Mouse (Mus musculus): ENCODE results near the gene Lsm7. TPM values are rescaled to one million over a fixed set of nuclear protein-coding genes. Genes with fewer than 3 reads are reported as not detected.
A peak's percentile ranks its signal among the peaks of the same experiment; 100 is the strongest.

Gene Lsm7
- polyA plus RNA-seq, 1 experiment from 2014 or later: 344 TPM

DNA sequence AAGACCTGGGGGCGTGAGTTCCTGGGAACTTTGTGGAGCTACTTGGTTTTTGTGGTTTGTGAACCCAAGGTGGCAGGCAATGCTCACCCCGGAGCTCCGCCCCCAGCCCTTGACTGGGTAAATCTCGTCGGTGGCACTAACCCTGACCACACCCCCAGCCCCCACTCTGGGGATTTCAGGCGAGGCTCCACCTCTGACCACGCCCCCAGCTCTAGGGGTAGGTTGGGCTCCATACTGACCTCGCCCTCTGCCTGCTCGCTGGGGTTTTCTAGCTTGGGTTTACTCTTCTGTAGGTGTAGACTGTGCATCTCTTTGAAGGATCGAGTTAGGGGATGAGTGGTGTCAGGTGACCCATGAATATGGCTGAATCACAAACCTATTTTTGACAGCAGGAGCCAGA, 6.4 kb downstream of the Lsm7 start:
- Histone ChIP-seq H3K4me3 (replicated peaks) (no peak overlapping the region), H3K4me1 (replicated peaks) (peaks cover 11% of the 10 kb centered on the region), H3K4me2 (no peak overlapping the region), H3K27ac (no peak overlapping the region), H3K9me3 (no peaks in the 10 kb centered on the region), H3K36me3 (peaks cover 35% of the 10 kb centered on the region), H3K9ac (replicated peaks) (no peak overlapping the region), H3K27me3 (peaks cover 27% of the 10 kb centered on the region)
- WGBS: 8% methylated on average over 10 of the region's 10 CpGs
- no peak for ATAC-seq (ENCODE audit: insufficient number of reproducible peaks, insufficient read depth, low FRiP score, low TSS enrichment, low read depth)

GRCm38 (mm10) chr10:80845732-80846131, 9.3 kb downstream of the Lsm7 start:
- no peak for ATAC-seq (ENCODE audit: insufficient number of reproducible peaks, insufficient read depth, low FRiP score, low TSS enrichment, low read depth)
- no peak overlapping the region for H3K9ac ChIP-seq (replicated peaks)
- H3K27ac ChIP-seq: no peak overlapping the region
- peaks cover 55% of the 10 kb centered on the region for H3K27me3 ChIP-seq
- peaks cover 9% of the 10 kb centered on the region; the same call in 1 of the 2 replicates for H3K36me3 ChIP-seq
- H3K4me1 ChIP-seq (replicated peaks): peaks cover 12% of the 10 kb centered on the region
- no peaks in the 10 kb centered on the region for H3K9me3 ChIP-seq
- no peak overlapping the region for H3K4me2 ChIP-seq
- 81% methylated on average over 12 of the region's 12 CpGs for WGBS
- H3K4me3 ChIP-seq (replicated peaks): no peak overlapping the region

DNA sequence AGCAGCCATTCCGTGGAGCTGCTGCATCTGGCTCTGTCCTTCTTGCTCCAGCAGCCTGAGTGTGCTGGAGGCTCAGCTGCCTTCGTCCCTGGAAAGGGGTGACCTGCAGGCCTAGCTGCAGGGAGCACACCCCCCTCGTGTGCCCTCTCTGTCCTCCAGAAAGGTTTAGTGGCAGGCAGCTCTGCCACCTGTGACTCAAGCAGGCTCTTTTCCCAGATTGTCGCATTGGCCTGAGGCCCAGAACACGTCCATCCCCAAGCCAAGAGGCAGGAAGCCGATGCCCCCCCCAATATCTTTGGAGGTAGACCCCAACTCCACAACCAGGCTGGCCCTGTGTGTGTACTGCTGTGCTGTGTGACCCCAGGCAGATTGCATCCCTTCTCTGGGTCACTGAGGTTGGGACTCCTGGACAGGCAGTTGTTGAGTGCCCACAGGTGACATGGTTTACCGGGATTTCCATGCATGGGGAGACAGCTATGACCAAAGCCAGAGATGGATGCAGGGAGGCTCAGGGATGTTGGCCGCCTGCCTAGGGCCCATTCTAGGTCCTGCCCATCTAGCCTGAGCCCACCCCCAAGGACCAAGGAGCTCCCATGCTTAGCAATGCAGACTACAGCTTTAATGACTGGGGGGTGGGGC, 9.8 kb downstream of the Lsm7 start:
- Histone ChIP-seq H3K36me3 (0 out of 2 replicates have a peak, but pooled peaks cover 3% of the 10 kb centered on the region), H3K9ac (replicated peaks) (no peak overlapping the region), H3K9me3 (no peaks in the 10 kb centered on the region), H3K4me2 (no peak overlapping the region), H3K27me3 (peaks cover 61% of the 10 kb centered on the region), H3K4me1 (replicated peaks) (peaks cover 12% of the 10 kb centered on the region), H3K27ac (no peak overlapping the region), H3K4me3 (replicated peaks) (no peak overlapping the region)
- no peak for ATAC-seq (ENCODE audit: insufficient number of reproducible peaks, insufficient read depth, low FRiP score, low TSS enrichment, low read depth)
- WGBS: 65% methylated on average over 8 of the region's 8 CpGs

GRCm38 (mm10) chr10:80843931-80844547, 11.0 kb downstream of the Lsm7 start, which contains the start of gene Lingo3:
Lingo3 (minus strand) TSS chr10:80844039.
- WGBS: 4% methylated on average over 45 of the region's 51 CpGs

GRCm38 (mm10) chr10:80843087-80843930, 11.7 kb downstream of the Lsm7 start:
- Histone ChIP-seq H3K27me3 (peaks cover 73% of the 10 kb centered on the region), H3K36me3 (no peaks in the 10 kb centered on the region), H3K4me3 (replicated peaks) (peak overlapping the region; percentile 51), H3K9ac (replicated peaks) (peak overlapping the region; percentile 66), H3K4me2 (peak overlapping the region; percentile 90), H3K27ac (no peak overlapping the region), H3K9me3 (no peaks in the 10 kb centered on the region), H3K4me1 (replicated peaks) (peaks cover 9% of the 10 kb centered on the region)
- no peak for ATAC-seq (ENCODE audit: insufficient number of reproducible peaks, insufficient read depth, low FRiP score, low TSS enrichment, low read depth)
- WGBS: 12% methylated on average over 32 of the region's 32 CpGs

More at GRCm38 (mm10) chr10:80843931-80844547, 11.0 kb downstream of the Lsm7 start, which contains the start of gene Lingo3:
- H3K9ac ChIP-seq (replicated peaks): peak within 1 kb of the TSS; percentile 66
- H3K4me2 ChIP-seq: peak within 1 kb of the TSS; percentile 90
- no peaks in the 10 kb centered on the region for H3K36me3 ChIP-seq
- H3K4me1 ChIP-seq (replicated peaks): peaks cover 12% of the 10 kb centered on the region
- peaks cover 69% of the 10 kb centered on the region for H3K27me3 ChIP-seq
- no peak for ATAC-seq (ENCODE audit: insufficient number of reproducible peaks, insufficient read depth, low FRiP score, low TSS enrichment, low read depth)
- H3K9me3 ChIP-seq: no peaks in the 10 kb centered on the region
- H3K4me3 ChIP-seq (replicated peaks): peak within 1 kb of the TSS; percentile 51
- H3K27ac ChIP-seq: no peak within 1 kb of the TSS

DNA sequence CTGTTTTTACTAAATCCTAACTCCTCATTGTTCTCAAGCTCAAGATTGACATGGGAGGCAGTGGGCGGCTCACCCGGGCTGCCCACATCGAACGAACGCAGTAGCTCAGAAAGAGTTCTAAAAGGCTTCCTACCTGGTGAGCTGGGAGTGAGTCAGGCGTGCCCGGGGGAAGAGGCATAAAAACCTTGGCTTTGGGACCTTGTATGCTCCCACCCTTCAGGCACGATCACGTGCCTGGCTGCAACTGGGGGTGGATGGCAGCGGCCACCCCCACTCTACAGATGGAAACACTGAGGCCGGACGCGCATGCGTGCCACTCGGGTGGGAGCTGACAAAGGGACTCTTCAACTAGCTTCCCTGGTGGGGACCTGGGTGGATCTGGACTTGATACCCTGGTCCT, 12.7 kb downstream of the Lsm7 start:
- ATAC-seq (ENCODE audit: insufficient number of reproducible peaks, insufficient read depth, low FRiP score, low TSS enrichment, low read depth): no peak
- H3K4me1 ChIP-seq (replicated peaks): peaks cover 9% of the 10 kb centered on the region
- 82% methylated on average over 15 of the region's 15 CpGs for WGBS
- no peak overlapping the region for H3K4me2 ChIP-seq
- H3K27me3 ChIP-seq: peaks cover 83% of the 10 kb centered on the region
- no peaks in the 10 kb centered on the region for H3K36me3 ChIP-seq
- H3K4me3 ChIP-seq (replicated peaks): no peak overlapping the region
- no peaks in the 10 kb centered on the region for H3K9me3 ChIP-seq
- no peak overlapping the region for H3K27ac ChIP-seq
- H3K9ac ChIP-seq (replicated peaks): no peak overlapping the region

DNA sequence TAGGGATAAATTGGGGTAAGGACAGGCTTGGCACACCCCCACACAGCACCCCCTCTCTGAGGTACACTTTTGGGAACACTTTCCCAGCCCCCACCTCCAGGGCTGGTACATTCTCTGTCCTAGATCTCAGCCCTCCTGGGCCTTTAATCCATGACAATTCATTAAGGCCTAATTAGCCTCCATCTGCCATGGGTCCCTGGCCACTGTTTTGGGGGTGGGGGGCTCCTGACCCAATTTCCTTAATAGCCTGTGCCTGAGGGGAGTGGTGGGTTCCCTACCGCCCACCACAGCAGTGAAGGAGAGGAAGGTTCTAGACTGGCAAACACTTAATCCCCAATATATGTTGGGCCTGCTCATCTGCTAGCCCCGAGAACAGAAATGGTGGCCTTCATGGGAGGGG, 13.3 kb downstream of the Lsm7 start:
- Histone ChIP-seq H3K4me1 (replicated peaks) (peaks cover 9% of the 10 kb centered on the region), H3K4me2 (no peak overlapping the region), H3K27ac (no peak overlapping the region), H3K36me3 (no peaks in the 10 kb centered on the region), H3K27me3 (peaks cover 89% of the 10 kb centered on the region), H3K9me3 (no peaks in the 10 kb centered on the region), H3K9ac (replicated peaks) (0 out of 2 replicates have a peak overlapping the region, but pooled peaks have one; percentile 6), H3K4me3 (replicated peaks) (no peak overlapping the region)
- no peak for ATAC-seq (ENCODE audit: insufficient number of reproducible peaks, insufficient read depth, low FRiP score, low TSS enrichment, low read depth)
- 74% methylated on average over 2 of the region's 2 CpGs for WGBS

GRCm38 (mm10) chr10:80839848-80840247, 15.2 kb downstream of the Lsm7 start:
- WGBS: 64% methylated on average over 6 of the region's 6 CpGs
- Histone ChIP-seq H3K27ac (no peak overlapping the region), H3K4me3 (replicated peaks) (no peak overlapping the region), H3K36me3 (no peaks in the 10 kb centered on the region), H3K4me1 (replicated peaks) (peaks cover 15% of the 10 kb centered on the region), H3K9me3 (0 out of 2 replicates have a peak, but pooled peaks cover under 1% of the 10 kb centered on the region), H3K4me2 (no peak overlapping the region), H3K9ac (replicated peaks) (no peak overlapping the region), H3K27me3 (peaks cover 94% of the 10 kb centered on the region)
- no peak for ATAC-seq (ENCODE audit: insufficient number of reproducible peaks, insufficient read depth, low FRiP score, low TSS enrichment, low read depth)

DNA sequence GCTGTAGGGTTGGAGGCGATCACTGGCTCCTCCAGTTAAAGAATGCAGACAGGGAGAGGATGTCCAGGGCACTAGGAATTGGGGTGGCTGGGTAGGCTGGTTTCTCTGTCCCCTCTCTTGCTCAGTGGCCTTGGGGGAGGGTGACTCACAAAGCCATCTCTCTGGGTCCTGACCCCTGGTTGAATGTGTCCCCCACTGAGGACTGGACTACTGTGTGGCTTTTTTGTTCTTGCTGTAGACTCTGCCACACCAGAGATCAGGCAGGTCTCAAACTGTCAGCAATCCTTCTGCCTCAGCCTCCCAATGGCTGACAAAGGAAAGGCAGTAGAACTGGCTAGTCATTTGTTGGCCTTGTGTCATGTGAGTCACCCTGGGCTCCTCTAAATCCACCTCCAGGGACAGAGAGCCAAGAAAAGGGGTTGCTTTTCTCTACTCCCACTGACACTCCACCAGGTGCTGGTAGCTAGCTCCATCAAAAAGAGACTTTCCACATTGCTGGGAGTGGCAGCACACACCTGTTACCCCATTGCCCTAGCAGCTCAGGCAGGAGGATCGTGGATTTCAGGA, 16.6 kb downstream of the Lsm7 start:
- no peak overlapping the region for H3K4me3 ChIP-seq (replicated peaks)
- H3K9me3 ChIP-seq: peaks cover 7% of the 10 kb centered on the region; the same call in 1 of the 2 replicates
- H3K36me3 ChIP-seq: no peaks in the 10 kb centered on the region
- H3K27ac ChIP-seq: no peak overlapping the region
- H3K9ac ChIP-seq (replicated peaks): 0 out of 2 replicates have a peak overlapping the region, but pooled peaks have one; percentile 1
- peaks cover 13% of the 10 kb centered on the region for H3K4me1 ChIP-seq (replicated peaks)
- WGBS: 64% methylated on average over 2 of the region's 2 CpGs
- no peak for ATAC-seq (ENCODE audit: insufficient number of reproducible peaks, insufficient read depth, low FRiP score, low TSS enrichment, low read depth)
- H3K27me3 ChIP-seq: peaks cover 94% of the 10 kb centered on the region
- no peak overlapping the region for H3K4me2 ChIP-seq

DNA sequence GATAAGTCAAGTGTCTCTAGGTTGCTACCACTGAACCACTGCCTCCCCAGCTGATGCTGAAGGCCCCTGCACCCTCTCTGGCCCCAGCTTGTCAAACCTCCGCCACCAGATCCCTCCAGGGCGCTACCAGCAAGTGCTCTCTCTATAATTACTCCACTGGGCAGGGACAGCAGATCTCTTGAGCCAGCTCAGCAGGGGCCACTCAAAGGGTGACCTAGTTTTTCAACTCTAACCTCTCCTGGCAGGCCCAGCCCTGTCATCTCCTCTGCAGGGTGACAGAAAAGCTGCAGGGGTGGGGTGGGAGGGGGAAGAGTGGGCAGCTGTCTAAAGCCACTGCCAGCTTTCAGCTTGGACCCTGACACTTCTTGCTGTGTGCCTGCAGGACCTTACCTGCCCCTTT, 17.2 kb downstream of the Lsm7 start:
- 15% methylated on average over 2 of the region's 2 CpGs for WGBS
- Histone ChIP-seq H3K4me2 (no peak overlapping the region), H3K9ac (replicated peaks) (0 out of 2 replicates have a peak overlapping the region, but pooled peaks have one; percentile 1), H3K36me3 (no peaks in the 10 kb centered on the region), H3K9me3 (peaks cover 7% of the 10 kb centered on the region; the same call in 1 of the 2 replicates), H3K4me3 (replicated peaks) (no peak overlapping the region), H3K27ac (no peak overlapping the region), H3K27me3 (peaks cover 94% of the 10 kb centered on the region), H3K4me1 (replicated peaks) (peaks cover 9% of the 10 kb centered on the region; the same call in 1 of the 2 replicates)
- no peak for ATAC-seq (ENCODE audit: insufficient number of reproducible peaks, insufficient read depth, low FRiP score, low TSS enrichment, low read depth)
